Mouse (Mus musculus): ENCODE data around the gene Sema5b. TPM values are rescaled to one million over a fixed set of nuclear protein-coding genes. Genes with fewer than 3 reads are reported as not detected.

Gene Sema5b
- total and polyA plus RNA-seq, 3 experiments, result not detected

DNA sequence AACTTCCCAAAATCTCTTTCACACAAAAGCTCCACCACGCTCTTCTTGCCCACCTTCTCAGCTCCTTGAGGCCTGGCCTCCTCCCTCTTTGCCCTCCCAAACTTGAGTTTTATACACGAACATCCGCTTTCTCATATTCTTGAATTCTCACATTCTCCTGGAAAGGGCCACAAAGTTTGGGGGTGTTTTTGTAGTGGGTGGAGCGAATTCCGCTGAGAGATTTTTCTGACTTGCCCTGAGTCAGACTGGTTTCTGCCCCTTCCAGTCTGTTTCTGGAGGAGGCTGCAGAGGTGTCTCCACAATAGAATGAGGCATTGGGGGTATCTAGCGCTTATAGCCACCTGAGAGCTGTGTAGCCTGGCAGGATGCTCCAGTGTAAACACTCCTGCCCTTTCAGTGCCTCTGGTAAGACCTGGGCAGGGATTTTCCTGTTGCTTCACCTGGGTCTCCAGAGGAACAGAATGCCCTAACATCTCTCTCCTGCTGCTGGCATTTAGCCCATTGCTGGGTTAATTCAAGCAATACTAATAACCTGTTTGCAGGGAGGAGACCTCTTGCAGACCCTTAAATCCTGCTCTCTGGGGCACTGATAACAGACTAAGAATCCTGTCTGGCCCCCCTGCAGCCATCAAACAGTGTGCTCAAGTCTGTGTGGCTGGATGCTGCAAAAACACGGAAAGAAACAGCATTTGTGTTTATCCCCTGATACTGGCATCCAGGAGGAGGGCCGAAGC lies 46.3 kb downstream of the Sema5b start:
- Histone ChIP-seq H3K27ac (ENCODE audit: control insufficient read depth, low read depth, low read length) (no peak overlapping the region), H3K9me3 (replicated peaks; ENCODE audit: insufficient read depth, low read length) (no peaks in the 10 kb centered on the region), H3K79me2 (ENCODE audit: control insufficient read depth, insufficient read depth, low read length, poor library complexity) (no peaks in the 10 kb centered on the region), H3K36me3 (ENCODE audit: control insufficient read depth in 1 of 2, insufficient read depth in 2 of 2, low read length in 2 of 2) (no peaks in the 10 kb centered on the region), H3K9ac (ENCODE audit: control insufficient read depth, low read depth, low read length, poor library complexity, severe bottlenecking) (no peak overlapping the region), H3K27me3 (ENCODE audit: control insufficient read depth in 1 of 2, insufficient read depth in 2 of 2, low read length in 2 of 2) (no peaks in the 10 kb centered on the region; a peak in 1 of 4 replicates), H3K4me3 (ENCODE audit: control insufficient read depth in 1 of 2, insufficient read depth in 1 of 2, low read depth in 2 of 2, low read length in 2 of 2) (no peak overlapping the region), H3K4me1 (ENCODE audit: control insufficient read depth in 1 of 2, insufficient read depth in 2 of 2, low read length in 2 of 2) (no peaks in the 10 kb centered on the region)
- no peak for TF ChIP-seq MAZ (IDR thresholded peaks at IDR 0.05; ENCODE audit: low read depth, low read length)
- TF ChIP-seq NRF1 (IDR thresholded peaks at IDR 0.05; ENCODE audit: insufficient read depth, low read depth, low read length, poor library complexity, severe bottlenecking), result no peak
- no peak for TF ChIP-seq ZC3H11A (IDR thresholded peaks at IDR 0.05; ENCODE audit: low read depth, low read length)
- TF ChIP-seq KAT2A (conservative IDR thresholded peaks at IDR 0.05; ENCODE audit: low read depth, low read length), result no peak
- no peak for TF ChIP-seq MEF2A (IDR thresholded peaks at IDR 0.05; ENCODE audit: extremely low read depth, insufficient replicate concordance, low read depth, low read length, poor library complexity, severe bottlenecking)
- TF ChIP-seq SIN3A (IDR thresholded peaks at IDR 0.05; ENCODE audit: low read length), result no peak
- no peak for TF ChIP-seq ETS1 (IDR thresholded peaks at IDR 0.05; ENCODE audit: low read depth, low read length)
- TF ChIP-seq EP300 (IDR thresholded peaks at IDR 0.05; ENCODE audit: low read depth in 1 of 2, low read length in 2 of 2), result no peak
- no peak for TF ChIP-seq MYB (IDR thresholded peaks at IDR 0.05; ENCODE audit: low read depth, low read length)
- no peak for TF ChIP-seq ZKSCAN1 (IDR thresholded peaks at IDR 0.05; ENCODE audit: low read depth, low read length)
- no peak for TF ChIP-seq SMC3 (IDR thresholded peaks at IDR 0.05; ENCODE audit: low read depth, low read length)
- no peak for TF ChIP-seq POLR2AphosphoS2 (IDR thresholded peaks at IDR 0.05; ENCODE audit: low read length)
- TF ChIP-seq CHD2 (IDR thresholded peaks at IDR 0.05; ENCODE audit: low read length), result no peak
- no peak for TF ChIP-seq RCOR1 (IDR thresholded peaks at IDR 0.05; ENCODE audit: low read depth, low read length)
- no peak for DNase-seq (ENCODE audit: low read depth, low spot score)

DNA sequence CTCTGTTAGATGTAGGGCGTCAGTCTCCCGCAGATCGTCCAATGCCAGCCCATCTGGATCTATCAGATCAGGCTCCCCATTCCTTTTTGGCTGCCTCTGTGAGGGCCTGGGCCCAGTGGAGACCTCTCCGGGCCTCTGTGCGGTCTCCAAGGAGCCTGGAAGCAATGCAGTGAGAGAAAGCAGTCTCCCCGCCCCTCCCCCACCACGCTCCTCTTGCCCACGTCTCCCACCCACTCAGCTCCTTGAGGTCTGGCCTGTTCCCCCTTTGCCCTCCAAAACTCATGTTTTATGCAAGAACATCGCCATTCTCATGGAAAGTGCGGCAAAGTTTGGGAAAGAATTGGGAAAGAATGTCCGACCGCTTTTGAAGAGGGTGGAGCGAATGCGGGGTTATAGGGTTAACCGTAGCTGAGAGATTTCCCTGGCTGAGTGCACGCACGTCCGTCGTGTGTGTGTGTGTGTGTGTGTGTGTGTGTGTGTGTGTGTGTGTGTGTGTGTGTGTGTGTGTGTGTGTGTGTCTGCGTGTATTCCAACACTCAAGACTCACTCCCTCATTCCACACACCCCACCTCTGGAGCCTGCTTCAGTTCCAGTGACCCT lies 47.0 kb downstream of the Sema5b start:
- H3K9ac ChIP-seq (ENCODE audit: control insufficient read depth, low read depth, low read length, poor library complexity, severe bottlenecking), result no peak overlapping the region
- H3K36me3 ChIP-seq (ENCODE audit: control insufficient read depth in 1 of 2, insufficient read depth in 2 of 2, low read length in 2 of 2), result no peaks in the 10 kb centered on the region
- H3K4me3 ChIP-seq (ENCODE audit: control insufficient read depth in 1 of 2, insufficient read depth in 1 of 2, low read depth in 2 of 2, low read length in 2 of 2), result no peak overlapping the region
- no peaks in the 10 kb centered on the region for H3K79me2 ChIP-seq (ENCODE audit: control insufficient read depth, insufficient read depth, low read length, poor library complexity)
- H3K27ac ChIP-seq (ENCODE audit: control insufficient read depth, low read depth, low read length), result no peak overlapping the region
- no peak for DNase-seq (ENCODE audit: low read depth, low spot score)
- TF ChIP-seq ZNF384 (IDR thresholded peaks at IDR 0.05; ENCODE audit: low read depth, low read length) (no peak), ETS1 (IDR thresholded peaks at IDR 0.05; ENCODE audit: low read depth, low read length) (no peak), ELF1 (IDR thresholded peaks at IDR 0.05; ENCODE audit: low read depth, low read length) (no peak), CHD2 (IDR thresholded peaks at IDR 0.05; ENCODE audit: low read length) (no peak), POLR2A (IDR thresholded peaks at IDR 0.05; ENCODE audit: control insufficient read depth in 1 of 2, insufficient read depth in 1 of 2, low read depth in 1 of 2, low read length in 2 of 2, poor library complexity in 1 of 2) (no peak), CHD1 (IDR thresholded peaks at IDR 0.05; ENCODE audit: low read depth, low read length) (no peak), E2F4 (IDR thresholded peaks at IDR 0.05; ENCODE audit: borderline replicate concordance, low read depth, low read length) (no peak), MAFK (IDR thresholded peaks at IDR 0.05; ENCODE audit: borderline replicate concordance, low read depth, low read length) (no peak), RAD21 (IDR thresholded peaks at IDR 0.05; ENCODE audit: low read depth, low read length) (no peak), EP300 (IDR thresholded peaks at IDR 0.05; ENCODE audit: low read depth in 1 of 2, low read length in 2 of 2) (no peak), NRF1 (IDR thresholded peaks at IDR 0.05; ENCODE audit: insufficient read depth, low read depth, low read length, poor library complexity, severe bottlenecking) (no peak), GABPA (IDR thresholded peaks at IDR 0.05; ENCODE audit: low read depth, low read length) (no peak), MYB (IDR thresholded peaks at IDR 0.05; ENCODE audit: low read depth, low read length) (no peak), TCF12 (IDR thresholded peaks at IDR 0.05; ENCODE audit: low read depth, low read length) (no peak), NELFE (IDR thresholded peaks at IDR 0.05; ENCODE audit: low read depth, low read length) (no peak), MYC (IDR thresholded peaks at IDR 0.05; ENCODE audit: low read depth, low read length) (no peak)
- H3K4me1 ChIP-seq (ENCODE audit: control insufficient read depth in 1 of 2, insufficient read depth in 2 of 2, low read length in 2 of 2), result no peaks in the 10 kb centered on the region
- H3K27me3 ChIP-seq (ENCODE audit: control insufficient read depth in 1 of 2, insufficient read depth in 2 of 2, low read length in 2 of 2), result no peaks in the 10 kb centered on the region; a peak in 1 of 4 replicates
- no peaks in the 10 kb centered on the region for H3K9me3 ChIP-seq (replicated peaks; ENCODE audit: insufficient read depth, low read length)
